Mouse (Mus musculus) kidney, postnatal 0 days (tissue): ENCODE results near the gene Elmod3. TPM values are rescaled to one million over a fixed set of nuclear protein-coding genes. Genes with fewer than 3 reads are reported as not detected.

Source experiments
- ATAC-seq: fragments of 200-750 bp; cut with Nextera tagmentation; replicated peaks from 2 replicates; pipeline ENCODE4 v1.8.0; 2017; ENCODE audit warnings: low read depth, moderate number of reproducible peaks, moderate TSS enrichment, moderate library complexity; ENCODE audit not compliant: low FRiP score
- DNase-seq: peaks from one replicate; pipeline ENCODE4 v3.0.0-alpha.2; 2016; ENCODE audit warnings: low spot score
- H3K27ac ChIP-seq: fragments of 300-500 bp; sonication (generic); 2 replicates; pipeline ENCODE4 v1.5.1; 2014; ENCODE audit warnings: mild to moderate bottlenecking
- H3K27me3 ChIP-seq: fragments of 300-500 bp; sonication (generic); 2 replicates; pipeline ENCODE4 v1.6.1; 2014; ENCODE audit warnings: low read length, mixed read lengths; ENCODE audit not compliant: insufficient read depth
- H3K36me3 ChIP-seq: fragments of 300-500 bp; sonication (generic); 2 replicates; pipeline ENCODE4 v1.6.1; 2014; ENCODE audit warnings: low read length, mixed read lengths; ENCODE audit not compliant: insufficient read depth
- H3K4me1 ChIP-seq: fragments of 300-500 bp; sonication (generic); replicated peaks from 2 replicates; pipeline ENCODE4 v1.6.1; 2014; ENCODE audit warnings: antibody characterized with exemption, low read length, mixed read lengths; ENCODE audit not compliant: insufficient read depth
- H3K4me2 ChIP-seq: fragments of 300-500 bp; sonication (generic); 2 replicates; pipeline ENCODE4 v1.6.1; 2014; ENCODE audit warnings: mild to moderate bottlenecking, low read length, moderate library complexity, mixed read lengths
- H3K4me3 ChIP-seq: fragments of 300-500 bp; sonication (generic); replicated peaks from 2 replicates; pipeline ENCODE4 v1.5.1; 2014; ENCODE audit warnings: low read depth, low read length
- H3K9ac ChIP-seq: fragments of 300-500 bp; sonication (generic); 2 replicates; pipeline ENCODE4 v1.6.1; 2014; ENCODE audit warnings: low read depth, low read length
- H3K9me3 ChIP-seq: fragments of 300-500 bp; sonication (generic); replicated peaks from 2 replicates; pipeline ENCODE4 v1.6.1; 2016; ENCODE audit warnings: low read length, inconsistent platforms, mixed read lengths
- CTCF ChIP-seq: IDR thresholded peaks from 2 replicates; pipeline ENCODE4 v1.5.1; 2016; ENCODE audit warnings: antibody characterized with exemption, low read depth, mild to moderate bottlenecking, moderate library complexity
- WGBS: fragments of 180-500 bp; shearing (Covaris S2); extraction: QIAGEN DNeasy Blood & Tissue Kit; methylation state at CpG from one replicate; pipeline ENCODE4 v1.1.7; 2014; 5-methylcytosine and 5-hydroxymethylcytosine counted together
- polyA plus RNA-seq: library from polyadenylated mRNA; unstranded; fragments of >200 nt; fragmentation: Nextera tagmentation; extraction: Ambion mirVana; gene quantifications from 2 replicates; pipeline ENCODE4 v1.2.1, GENCODE M21; 2015

Gene Elmod3
- polyA plus RNA-seq, 1 experiment from 2014 or later = 16.2 TPM

- Histone ChIP-seq H3K4me2 (no peak overlapping the region), H3K4me1 (peaks cover 6% of the 10 kb centered on the region), H3K36me3 (peaks cover 6% of the 10 kb centered on the region; the same call in 1 of the 2 replicates), H3K9me3 (no peaks in the 10 kb centered on the region), H3K9ac (no peak overlapping the region), H3K27me3 (no peaks in the 10 kb centered on the region), H3K27ac (no peak overlapping the region), H3K4me3 (no peak overlapping the region)
- DNase-seq = no peak
- TF ChIP-seq CTCF = no peak
- 67% methylated on average over 5 of the region's 5 CpGs for WGBS
- ATAC-seq = no peak
Observed at GRCm38 (mm10) chr6:72593914-72594313, 4.3 kb downstream of the Elmod3 start.

DNA sequence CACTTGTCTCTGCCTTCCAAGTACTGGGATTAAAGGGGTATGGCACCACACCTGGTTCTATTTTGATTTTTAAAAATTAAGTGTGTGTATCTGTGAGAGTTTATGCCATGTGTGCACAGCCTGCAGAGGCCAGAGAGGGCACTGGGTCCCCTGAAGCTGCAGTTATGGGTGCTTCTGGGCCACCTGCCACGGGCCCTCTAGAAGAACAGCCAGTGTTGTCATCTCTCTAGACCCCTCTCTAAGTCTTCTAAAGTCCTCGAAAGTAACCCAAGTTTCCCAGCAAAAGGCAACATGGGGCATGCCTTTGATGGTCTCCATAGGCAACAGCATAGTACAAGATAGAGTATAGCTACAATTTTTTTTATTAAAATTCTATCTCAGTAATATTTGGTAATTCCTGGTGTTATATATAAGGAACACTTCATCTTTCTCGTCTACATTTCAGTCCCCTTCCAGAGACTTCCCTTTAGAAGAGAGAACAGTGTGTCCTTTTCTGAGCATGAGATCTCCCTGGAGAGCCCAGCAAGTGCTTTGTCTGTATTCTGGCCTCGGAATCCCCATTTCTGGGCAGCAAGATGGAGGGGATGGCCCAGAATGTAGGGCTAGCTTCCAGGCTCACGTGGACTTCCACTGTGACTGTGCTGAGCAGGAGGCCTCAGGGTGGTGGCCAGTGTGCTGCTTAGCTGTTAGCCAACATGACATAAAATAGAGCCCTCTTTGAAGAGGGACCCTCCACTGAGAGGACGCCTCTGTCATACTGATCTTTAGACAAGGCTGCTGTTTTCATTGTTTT lies 5.0 kb downstream of the Elmod3 start:
- Histone ChIP-seq H3K4me1 (peaks cover 6% of the 10 kb centered on the region; the same call in 1 of the 2 replicates), H3K27ac (no peak overlapping the region), H3K27me3 (no peaks in the 10 kb centered on the region), H3K4me2 (no peak overlapping the region), H3K9me3 (no peaks in the 10 kb centered on the region), H3K36me3 (peaks cover 6% of the 10 kb centered on the region; the same call in 1 of the 2 replicates), H3K9ac (no peak overlapping the region), H3K4me3 (no peak overlapping the region)
- no peak for DNase-seq
- no peak for ATAC-seq
- no peak for TF ChIP-seq CTCF
- 81% methylated on average over 6 of the region's 6 CpGs for WGBS

DNA sequence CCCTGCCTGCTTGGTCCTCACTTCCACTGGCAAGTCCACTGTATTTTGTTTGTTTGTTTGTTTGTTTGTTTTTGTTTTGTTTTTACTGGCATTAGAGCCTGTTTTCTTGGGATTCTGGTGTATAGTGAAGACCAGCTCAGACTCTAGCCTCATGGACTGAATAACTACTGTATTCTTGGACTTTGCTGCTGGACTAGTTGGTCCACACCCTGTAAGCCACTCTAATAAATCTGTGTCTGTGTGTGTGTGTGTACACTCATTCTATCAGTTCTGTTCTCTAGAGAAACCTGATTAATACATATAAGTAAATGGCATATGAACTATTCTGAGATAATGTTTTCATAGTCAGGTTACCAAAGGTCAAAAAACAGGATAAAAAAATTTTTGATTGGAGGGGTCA lies 8.1 kb downstream of the Elmod3 start:
- Histone ChIP-seq H3K36me3 (peaks cover 10% of the 10 kb centered on the region; the same call in 1 of the 2 replicates), H3K9ac (no peak overlapping the region), H3K4me3 (no peak overlapping the region), H3K4me1 (no peaks in the 10 kb centered on the region), H3K27me3 (no peaks in the 10 kb centered on the region), H3K4me2 (no peak overlapping the region), H3K9me3 (no peaks in the 10 kb centered on the region), H3K27ac (no peak overlapping the region)
- DNase-seq = no peak
- TF ChIP-seq CTCF = no peak
- no peak for ATAC-seq

GRCm38 (mm10) chr6:72588307-72588706 lies 9.9 kb downstream of the Elmod3 start:
- Histone ChIP-seq H3K27ac (no peak overlapping the region), H3K36me3 (peaks cover 14% of the 10 kb centered on the region; the same call in 1 of the 2 replicates), H3K4me2 (no peak overlapping the region), H3K9me3 (no peaks in the 10 kb centered on the region), H3K27me3 (no peaks in the 10 kb centered on the region), H3K9ac (no peak overlapping the region), H3K4me3 (no peak overlapping the region), H3K4me1 (no peaks in the 10 kb centered on the region)
- DNase-seq (no peak), ATAC-seq (no peak)
- no peak for TF ChIP-seq CTCF

DNA sequence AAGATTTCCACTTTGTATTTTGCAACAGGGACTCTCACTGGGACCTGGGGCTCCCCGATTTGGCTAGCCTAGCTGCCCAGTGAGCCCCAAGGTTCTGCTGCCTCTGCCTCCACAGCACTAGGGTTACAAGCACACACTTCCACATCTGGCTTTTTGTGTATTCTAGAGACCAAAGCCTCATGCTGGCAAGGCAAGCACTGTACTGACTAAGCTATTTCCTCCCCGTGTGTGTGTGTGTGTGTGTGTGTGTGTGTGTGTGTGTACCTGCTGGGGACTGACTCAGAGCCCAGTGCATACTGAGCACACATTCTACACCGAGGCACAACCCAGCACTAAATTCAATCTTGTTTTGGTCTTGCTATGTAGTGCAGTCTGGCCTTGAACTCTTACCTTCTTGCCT lies 11.5 kb downstream of the Elmod3 start:
- no peak for ATAC-seq
- H3K4me3 ChIP-seq = no peak overlapping the region
- WGBS = 85% methylated on average over 3 of the region's 3 CpGs

GRCm38 (mm10) chr6:72584154-72584553 lies 14.1 kb downstream of the Elmod3 start:
- peaks cover 15% of the 10 kb centered on the region; the same call in 1 of the 2 replicates for H3K36me3 ChIP-seq
- TF ChIP-seq CTCF = no peak
- no peaks in the 10 kb centered on the region for H3K4me1 ChIP-seq
- ATAC-seq = no peak
- no peak overlapping the region for H3K27ac ChIP-seq
- H3K9me3 ChIP-seq = no peaks in the 10 kb centered on the region
- H3K4me3 ChIP-seq = no peak overlapping the region
- H3K4me2 ChIP-seq = no peak overlapping the region
- WGBS = 68% methylated on average over 11 of the region's 11 CpGs
- no peaks in the 10 kb centered on the region for H3K27me3 ChIP-seq
- DNase-seq = no peak
- H3K9ac ChIP-seq = no peak overlapping the region

More for the DNA sequence above, 11.5 kb downstream of the Elmod3 start:
- Histone ChIP-seq H3K4me2 (no peak overlapping the region), H3K36me3 (0 out of 2 replicates have a peak, but pooled peaks cover 8% of the 10 kb centered on the region), H3K4me1 (no peaks in the 10 kb centered on the region), H3K27ac (no peak overlapping the region), H3K27me3 (no peaks in the 10 kb centered on the region), H3K9me3 (no peaks in the 10 kb centered on the region), H3K9ac (no peak overlapping the region)
- DNase-seq = no peak
- no peak for TF ChIP-seq CTCF
